Mouse (Mus musculus) left cerebral cortex, adult 11 months (tissue): ENCODE measurements around the gene 4930469K13Rik.

Experiments used
- DNase-seq: peaks from one replicate; pipeline ENCODE4 v3.0.0; 2022; ENCODE audit warnings: low spot score

Gene 4930469K13Rik

GRCm38 (mm10) chr11:34035909-34036658 lies 62.3 kb downstream of the 4930469K13Rik start:
- no peak for DNase-seq

DNA sequence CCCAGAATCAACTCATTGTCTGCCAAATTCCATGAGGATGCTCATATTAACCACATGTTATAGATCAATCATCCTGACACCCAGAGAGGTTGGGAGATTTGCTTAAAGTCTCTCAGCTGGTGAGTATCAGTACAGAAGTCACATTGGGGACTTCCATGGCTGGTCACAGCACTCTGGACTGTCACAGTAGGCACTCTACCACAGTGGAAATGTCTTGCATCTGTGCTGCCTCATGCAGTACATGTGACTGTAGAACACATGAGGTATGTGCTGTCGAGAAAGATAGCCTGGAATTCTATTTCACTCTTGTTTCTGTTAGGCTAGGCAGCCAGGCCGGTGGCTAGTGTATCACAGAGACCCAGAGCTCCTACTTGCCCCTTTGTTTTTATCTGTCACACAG lies 63.6 kb downstream of the 4930469K13Rik start:
- no peak for DNase-seq

DNA sequence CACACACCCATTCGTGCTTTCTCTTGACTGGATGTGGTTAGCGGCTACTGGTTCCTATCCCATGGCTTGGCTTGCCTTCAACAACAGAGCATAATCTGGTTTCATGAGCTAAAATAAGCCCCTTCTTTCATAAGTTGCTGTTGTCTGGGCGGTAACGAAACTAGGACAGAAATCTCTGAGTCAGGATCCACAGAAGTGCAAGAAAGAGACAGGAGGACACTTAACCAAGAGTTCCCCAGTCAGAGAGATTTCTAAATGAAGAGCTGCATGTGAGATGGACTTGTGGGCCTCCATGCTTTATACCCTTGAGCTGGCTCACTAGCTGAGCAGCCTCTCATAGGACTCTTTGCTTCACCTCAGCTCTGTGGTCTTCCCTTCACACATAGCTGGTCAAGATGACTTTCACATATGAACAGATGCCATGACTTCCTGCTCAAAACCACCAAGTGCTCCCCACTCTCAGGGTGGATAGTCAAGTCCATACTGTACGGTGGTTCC lies 64.3 kb downstream of the 4930469K13Rik start:
- DNase-seq = peak; percentile 28

DNA sequence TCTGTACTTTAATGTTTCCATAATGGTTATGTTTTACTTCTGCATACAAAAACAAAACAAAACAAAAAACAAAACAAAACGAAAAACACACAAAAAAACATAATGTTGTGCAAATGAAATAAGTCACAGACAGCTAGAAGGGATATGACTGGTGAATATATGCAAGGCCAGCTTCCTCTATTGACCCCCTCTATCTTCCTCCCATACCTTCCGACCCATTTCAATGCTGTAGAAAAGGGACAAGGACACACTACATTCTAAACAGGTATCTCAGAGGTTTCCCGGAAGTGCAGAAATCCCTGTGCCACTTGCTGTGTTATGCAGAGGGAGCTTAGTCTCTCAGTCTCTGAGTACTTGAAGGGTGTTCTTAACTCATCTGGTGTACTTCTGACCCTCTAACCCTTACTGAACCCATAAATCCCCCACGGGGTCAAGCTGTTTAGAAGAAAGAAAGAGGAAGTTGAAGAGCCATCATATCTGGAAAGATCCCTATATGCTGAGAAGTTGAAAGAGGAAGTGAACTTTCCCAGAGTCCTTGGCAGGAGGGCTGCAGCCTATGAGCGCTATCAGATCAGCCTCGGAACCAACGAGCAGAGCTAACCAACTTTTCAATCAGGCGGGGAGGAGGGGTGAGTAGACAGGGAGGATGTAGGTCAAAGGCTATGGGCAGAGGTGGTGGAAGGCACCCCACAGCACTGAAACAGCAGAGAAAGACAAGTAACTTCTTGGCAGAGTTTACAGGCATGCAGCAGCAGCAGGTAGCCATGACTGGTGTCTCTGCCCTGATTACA lies 67.1 kb downstream of the 4930469K13Rik start:
- DNase-seq = no peak

DNA sequence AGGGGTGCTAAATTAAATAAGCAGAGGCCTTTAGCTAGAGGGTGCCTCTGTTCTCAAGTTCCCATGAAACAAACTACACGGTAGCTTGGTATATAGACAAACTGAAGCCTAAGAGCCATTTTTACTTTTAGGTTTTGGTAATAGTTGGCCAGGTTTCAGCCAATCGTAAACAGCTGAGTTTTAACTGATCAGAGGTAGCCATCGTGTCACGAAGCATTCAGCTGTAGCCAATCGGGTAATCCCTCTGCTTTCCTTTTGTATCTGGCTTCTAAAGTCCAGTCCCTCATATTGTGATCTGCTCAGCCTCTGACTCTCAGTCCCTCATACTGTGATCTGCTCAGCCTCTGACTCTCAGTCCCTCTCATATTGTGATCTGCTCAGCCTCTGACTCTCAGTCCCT lies 68.7 kb downstream of the 4930469K13Rik start:
- DNase-seq = no peak

DNA sequence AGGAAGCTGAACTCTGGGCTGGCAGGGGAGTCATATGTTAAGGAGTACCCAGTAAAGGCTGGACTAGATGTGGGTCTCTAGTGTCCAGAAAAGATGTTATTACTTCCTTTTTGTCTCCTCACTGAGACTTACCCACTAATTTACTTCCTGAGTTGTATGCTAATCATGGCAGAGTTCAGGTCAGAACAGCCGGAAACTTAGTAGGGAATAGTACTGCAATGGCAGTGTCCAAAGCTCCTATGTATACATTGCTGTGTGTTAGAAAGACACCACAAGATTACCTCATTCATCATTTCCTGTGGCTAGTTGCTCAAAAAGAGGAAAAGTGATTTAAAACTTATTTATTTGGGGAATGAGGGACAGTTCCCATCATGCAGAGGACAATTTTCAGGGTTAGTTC lies 73.3 kb downstream of the 4930469K13Rik start:
- no peak for DNase-seq

DNA sequence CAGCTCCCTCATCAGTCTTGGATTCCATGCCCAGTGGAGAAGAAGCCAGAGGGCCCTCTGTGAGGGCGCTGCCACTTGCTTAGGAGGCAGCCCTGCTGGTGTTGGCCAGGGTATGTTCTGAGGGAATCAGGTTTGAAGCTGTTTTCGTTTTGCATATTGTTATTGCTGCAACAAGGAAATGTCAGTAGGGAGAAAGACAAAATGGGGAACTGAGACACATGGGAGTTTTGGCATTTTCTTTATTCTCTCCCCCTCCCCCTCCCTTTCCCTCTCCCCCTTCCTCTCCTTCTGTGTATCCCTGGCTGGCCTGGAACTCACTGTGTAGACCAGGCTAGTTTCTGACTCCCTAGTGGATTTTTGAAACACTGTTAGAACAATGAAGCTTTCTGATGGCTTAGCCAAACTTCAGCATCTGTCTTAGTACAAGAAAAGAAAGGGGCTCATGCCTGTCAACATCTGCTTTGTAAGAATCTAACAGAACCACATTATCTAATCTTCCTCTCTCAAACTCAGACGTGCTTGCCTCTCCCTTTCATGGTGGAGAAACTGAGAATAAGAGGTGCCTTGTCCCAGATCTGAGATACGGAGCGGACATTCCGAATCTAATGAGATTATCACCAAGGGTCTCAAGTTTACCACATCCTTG lies 86.2 kb downstream of the 4930469K13Rik start:
- no peak for DNase-seq

DNA sequence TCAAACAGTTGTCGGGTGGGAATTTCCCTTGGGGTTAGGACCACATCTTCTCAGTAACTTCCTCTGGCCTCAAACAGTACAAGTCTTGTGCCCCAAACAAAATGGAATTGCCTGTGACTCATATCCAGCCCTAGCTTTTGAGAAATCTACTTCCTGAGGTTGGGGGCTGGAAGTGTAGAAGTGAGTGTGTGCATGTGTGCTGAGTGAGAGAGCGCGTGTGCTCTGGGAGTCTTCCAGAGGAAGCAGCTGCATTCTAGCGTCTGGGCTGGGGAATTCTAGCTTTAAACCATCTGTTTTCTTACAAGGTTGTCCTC lies 87.5 kb downstream of the 4930469K13Rik start:
- DNase-seq = no peak

- DNase-seq = no peak
Observed at GRCm38 (mm10) chr11:34010133-34010858, 88.1 kb downstream of the 4930469K13Rik start.

- DNase-seq = no peak
Observed at GRCm38 (mm10) chr11:34009316-34010087, 88.9 kb downstream of the 4930469K13Rik start.

DNA sequence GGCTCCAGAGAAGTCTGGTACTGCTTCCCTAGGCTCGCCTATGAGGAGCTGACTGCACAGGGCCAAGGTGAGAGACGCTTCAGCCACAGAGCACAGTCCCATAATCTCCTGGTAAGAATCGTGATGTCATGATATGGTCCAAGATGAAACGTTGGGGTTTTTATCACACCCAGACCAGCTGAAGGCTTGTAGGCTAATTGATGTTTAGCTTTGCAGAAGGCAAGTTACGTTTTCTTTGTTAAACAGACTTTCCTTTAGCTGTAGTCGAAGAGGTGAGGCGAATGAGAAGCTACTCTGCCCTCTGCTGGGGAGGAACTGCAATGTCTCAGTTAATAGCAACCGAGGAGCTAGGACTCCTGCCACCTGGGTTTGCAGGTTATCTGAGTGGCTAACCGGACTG lies 89.7 kb downstream of the 4930469K13Rik start:
- DNase-seq = peak; percentile 34

GRCm38 (mm10) chr11:34008214-34008613 lies 90.1 kb downstream of the 4930469K13Rik start:
- no peak for DNase-seq

DNA sequence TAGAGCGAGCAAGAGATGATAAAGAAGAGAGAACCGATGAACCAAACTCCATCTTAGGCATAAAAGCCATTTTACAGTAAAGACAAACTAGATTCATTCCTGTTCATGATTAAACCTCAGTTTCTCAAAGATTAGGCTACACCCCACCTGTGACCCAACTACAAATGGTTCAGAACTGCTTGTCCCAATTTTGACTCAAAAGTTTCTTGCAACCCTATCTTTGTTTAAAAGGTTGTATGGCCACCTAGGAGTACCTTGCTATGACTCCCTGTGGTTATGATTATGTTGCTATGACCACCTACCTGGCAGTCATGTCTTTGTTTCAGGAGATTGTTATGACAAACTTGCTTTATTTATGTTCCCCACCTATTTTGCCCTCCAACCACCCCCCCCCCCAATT lies 90.7 kb downstream of the 4930469K13Rik start:
- no peak for DNase-seq

DNA sequence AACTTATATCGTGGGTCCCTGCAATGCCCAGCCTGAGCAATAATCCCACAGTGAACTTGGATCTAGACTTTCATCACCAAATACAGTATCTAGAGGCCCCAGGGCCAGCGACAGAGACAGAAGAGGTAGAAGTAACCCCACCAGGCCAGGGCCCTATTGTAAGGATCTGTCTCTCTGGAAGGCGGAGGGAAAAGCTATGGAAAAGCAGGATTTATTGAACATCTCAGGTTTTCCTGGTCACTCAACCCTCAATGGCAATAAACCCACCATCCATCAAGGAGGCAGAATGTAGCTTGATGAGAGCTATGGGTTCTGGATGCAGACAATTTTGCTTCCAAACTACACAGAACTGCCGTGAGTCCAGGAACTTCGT lies 95.8 kb downstream of the 4930469K13Rik start:
- no peak for DNase-seq

GRCm38 (mm10) chr11:34001938-34002592 lies 96.3 kb downstream of the 4930469K13Rik start:
- peak; percentile 19 for DNase-seq

DNA sequence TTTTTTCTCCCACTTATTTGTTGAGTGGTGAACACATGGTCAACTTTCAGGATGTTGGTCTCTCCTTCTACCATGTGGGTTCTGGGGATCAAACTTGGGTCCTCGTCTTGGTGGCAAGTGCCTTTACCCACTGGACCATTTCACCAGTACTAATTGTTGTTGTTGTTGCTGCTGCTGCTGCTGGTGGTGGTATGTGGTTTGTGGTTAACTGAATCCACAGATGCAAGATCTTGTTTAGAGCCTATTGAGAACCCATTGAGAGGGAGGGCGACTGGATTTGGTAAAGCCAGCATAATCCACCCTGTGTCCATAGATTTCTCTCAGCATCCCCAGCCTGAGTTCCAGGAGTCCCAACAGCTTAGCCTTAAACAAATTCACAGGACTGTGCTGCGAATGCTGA lies 97.9 kb downstream of the 4930469K13Rik start:
- DNase-seq = no peak

GRCm38 (mm10) chr11:33998244-33998643 lies 100.1 kb downstream of the 4930469K13Rik start:
- no peak for DNase-seq

GRCm38 (mm10) chr11:33993496-33993895 lies 104.9 kb downstream of the 4930469K13Rik start:
- no peak for DNase-seq

DNA sequence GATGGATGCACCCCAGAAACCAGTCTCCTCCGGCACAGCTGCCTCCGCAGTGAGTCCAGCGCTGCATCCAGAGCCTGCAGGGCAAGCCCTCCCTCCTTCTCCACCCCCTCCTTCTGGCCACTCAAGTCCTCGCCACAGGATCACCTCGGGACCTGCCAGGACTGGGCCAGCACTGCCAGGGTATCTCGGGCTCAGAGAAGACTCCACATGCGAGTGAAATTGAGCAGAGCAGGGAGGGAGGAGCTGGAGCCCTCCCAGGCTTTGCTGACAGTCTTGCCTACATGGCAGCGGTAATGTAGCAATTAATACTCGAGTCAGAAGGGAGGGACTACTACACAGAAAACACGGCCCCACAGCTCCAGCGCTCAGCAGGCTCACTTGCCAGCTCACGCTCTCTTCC lies 105.4 kb downstream of the 4930469K13Rik start, which contains the start of gene Kcnip1:
Gene Kcnip1, minus strand, starts transcription at position 215 of the 400 bp plus-strand sequence.
- DNase-seq = no peak

DNA sequence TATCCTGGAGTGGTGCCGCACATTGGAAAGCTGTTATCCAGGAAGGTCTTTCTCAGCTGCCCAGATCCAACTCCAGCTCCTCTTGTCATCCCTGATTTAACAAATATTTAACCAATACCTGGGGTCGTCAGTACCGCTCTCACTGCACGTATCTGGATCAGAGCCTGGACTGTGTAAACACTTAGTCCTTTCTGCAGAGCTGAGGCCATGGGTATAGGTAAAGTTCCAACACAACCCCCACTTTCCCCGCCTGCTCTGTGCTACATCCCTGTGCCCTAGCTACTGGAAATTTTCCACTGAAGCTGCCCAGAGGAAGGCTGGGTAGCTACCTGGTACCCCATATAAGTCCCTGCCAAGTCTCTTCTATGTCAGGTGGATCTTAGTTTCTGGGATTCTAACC lies 108.4 kb downstream of the 4930469K13Rik start:
- no peak for DNase-seq

GRCm38 (mm10) chr11:33986525-33986924 lies 111.8 kb downstream of the 4930469K13Rik start:
- no peak for DNase-seq
